Mouse (Mus musculus) adrenal gland, adult 8-10 months (tissue): ENCODE data around the gene Magt1. TPM values are rescaled to one million over a fixed set of nuclear protein-coding genes. Genes with fewer than 3 reads are reported as not detected.
"Not testable (repeated sequence)": the region's sequence is repeated elsewhere in the genome, so short reads cannot be mapped to it uniquely, and the experiment has no call there.

Experiments
- DNase-seq: peaks from one replicate; pipeline ENCODE4 v3.0.0; 2022
- total RNA-seq, 4 experiments: library from RNA; stranded (reverse); gene quantifications; 2 replicates each; pipeline ENCODE4 v1.2.4; 2022

The Magt1 gene
- total RNA-seq = 10 to 100 TPM; 54.0 to 65.9 (median 59.2) TPM

GRCm38 (mm10) chrX:106011465-106012159 lies at the start of gene Magt1:
Magt1 (minus strand) TSS chrX:106011906.
- DNase-seq = peak; percentile 86

GRCm38 (mm10) chrX:106048191-106048590 lies 36.5 kb upstream of the Magt1 start:
- DNase-seq = no peak

- no peak for DNase-seq
Observed at GRCm38 (mm10) chrX:106045928-106046327, 34.2 kb upstream of the Magt1 start.

- DNase-seq = no peak
Observed at GRCm38 (mm10) chrX:106045455-106045854, 33.7 kb upstream of the Magt1 start.

DNA sequence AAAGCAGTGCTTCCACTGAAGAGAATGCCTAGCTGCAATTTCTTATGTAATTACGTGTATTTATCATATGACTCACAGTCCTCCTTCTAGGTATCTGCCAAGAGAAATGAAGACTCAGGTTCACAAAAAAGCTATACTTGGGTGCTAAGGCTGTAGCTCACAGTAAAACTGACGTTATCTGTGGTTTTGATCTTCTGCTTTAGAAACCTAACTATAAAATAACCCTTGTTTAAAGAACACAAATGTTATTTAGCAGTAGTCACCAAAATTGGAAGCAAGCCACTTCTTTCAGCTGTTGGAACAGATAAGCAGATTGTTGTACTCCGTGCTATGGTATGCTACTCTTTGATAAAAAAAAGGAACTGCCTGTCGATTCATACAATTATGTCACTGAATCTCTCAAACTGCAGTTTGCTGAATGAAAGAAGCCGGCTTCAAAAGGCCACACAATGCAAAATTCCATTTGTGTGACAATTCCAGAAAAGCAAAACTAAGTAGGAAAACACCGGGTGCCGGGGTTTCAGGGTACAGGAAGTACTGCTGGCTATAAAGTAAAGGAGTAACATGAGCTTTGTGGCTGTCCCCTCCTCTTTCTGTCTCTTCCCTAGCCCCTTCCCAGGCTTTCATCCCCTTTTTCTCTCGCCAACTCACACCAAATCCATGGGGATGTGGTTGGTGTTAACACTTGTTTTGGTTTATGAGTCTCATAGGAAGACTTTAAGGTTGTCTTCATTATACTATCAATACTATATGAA lies 32.3 kb upstream of the Magt1 start:
- no peak for DNase-seq

- no peak for DNase-seq
Observed at GRCm38 (mm10) chrX:106037185-106037752, 25.6 kb upstream of the Magt1 start.

GRCm38 (mm10) chrX:106035727-106036126 lies 24.0 kb upstream of the Magt1 start:
- DNase-seq = no peak

DNA sequence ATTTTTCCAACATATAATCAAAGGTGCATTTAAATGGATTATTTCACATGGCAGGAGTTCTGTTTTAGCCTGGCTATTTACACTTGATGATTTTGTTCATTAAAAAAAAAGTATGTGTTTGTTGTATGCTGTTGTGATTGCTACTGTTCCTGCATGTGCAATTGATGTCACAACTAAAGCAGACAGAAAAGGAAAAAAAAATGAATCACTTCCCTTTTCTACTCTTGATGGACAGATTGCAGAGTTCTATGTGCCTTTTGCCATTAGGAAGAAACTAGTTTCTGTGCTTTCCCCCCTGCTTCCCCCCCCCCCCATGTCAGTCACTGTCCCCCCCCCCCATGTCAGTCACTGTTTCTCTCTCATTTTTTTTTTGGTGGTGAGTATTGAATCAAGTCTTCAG lies 19.4 kb upstream of the Magt1 start:
- DNase-seq = no peak

DNA sequence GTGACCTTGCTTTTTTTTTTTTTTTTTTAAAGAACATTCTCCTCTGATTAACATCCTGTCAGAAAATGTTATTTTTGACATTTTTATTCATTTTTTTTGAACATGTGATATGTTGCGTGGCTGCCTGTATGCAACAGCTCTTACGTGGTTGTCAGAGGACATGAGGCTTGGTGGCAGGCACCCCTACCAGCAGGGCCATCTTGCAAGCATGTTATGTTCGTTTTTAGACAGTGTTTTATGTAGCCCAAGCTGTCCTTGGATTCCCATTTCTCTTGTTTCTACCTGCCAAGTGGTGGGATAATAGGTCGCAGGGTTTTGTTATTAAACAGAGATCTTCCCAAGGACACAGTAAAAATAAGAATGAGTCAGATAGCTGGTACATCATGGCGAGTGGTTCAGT lies 18.5 kb upstream of the Magt1 start:
- no peak for DNase-seq

- DNase-seq = no peak
Observed at GRCm38 (mm10) chrX:106027343-106027674, 15.6 kb upstream of the Magt1 start.

DNA sequence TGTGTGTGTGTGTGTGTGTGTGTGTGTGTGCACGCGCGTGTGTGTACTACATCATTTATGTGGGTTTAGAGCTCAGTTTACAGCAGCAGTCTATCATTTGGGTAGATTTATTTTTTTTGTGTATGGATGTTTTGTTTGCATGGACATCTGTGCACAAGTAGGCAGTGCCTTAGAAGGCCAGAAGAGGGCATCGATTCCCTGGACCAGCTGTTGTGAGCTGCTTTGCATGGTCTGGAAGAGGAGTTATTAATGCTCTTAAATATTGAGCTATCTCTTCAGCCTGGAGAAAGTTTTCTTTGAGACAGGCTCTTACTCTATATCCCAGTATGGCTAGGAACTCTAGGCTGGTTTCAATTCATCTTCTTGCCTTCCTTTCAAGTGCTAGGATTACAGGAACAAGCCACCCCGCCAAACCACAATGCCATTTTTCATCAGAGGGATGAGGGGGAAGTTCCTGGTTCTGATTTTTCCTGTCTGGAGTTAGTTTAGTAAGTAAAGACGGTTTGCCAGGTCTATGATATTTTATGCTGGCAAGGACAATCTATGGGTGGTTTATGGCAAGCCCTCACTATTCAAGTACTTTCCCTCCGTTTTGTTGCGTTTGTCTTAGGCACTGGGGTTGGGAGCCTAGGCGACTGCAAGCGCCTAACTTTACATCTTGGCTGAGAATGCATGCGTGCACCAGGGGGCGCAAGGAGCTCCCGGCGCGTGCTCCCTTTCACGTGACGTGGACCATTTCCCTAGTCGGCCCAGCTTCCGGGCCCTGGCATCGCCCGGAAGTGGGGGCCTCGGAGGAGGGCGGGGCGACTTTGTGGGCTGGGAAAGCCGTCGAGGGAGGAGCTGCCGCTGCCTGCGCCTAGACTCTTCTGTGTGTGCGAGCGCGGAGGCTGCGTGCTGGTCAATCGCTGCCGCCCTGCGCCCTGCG lies 15.0 kb upstream of the Magt1 start, which contains the start of gene Atp7a:
Gene Atp7a, plus strand, starts transcription at position 859 of the 925 bp plus-strand sequence.
- peak; percentile 87 for DNase-seq

GRCm38 (mm10) chrX:106017516-106017915 lies 5.8 kb upstream of the Magt1 start:
- DNase-seq = no peak

GRCm38 (mm10) chrX:106017102-106017501 lies 5.4 kb upstream of the Magt1 start:
- no peak for DNase-seq

- peak; percentile 48 for DNase-seq
Observed at GRCm38 (mm10) chrX:106015571-106016322, 4.0 kb upstream of the Magt1 start, which contains the start of gene Cox7b. Cox7b (plus strand) TSS chrX:106015700.

- DNase-seq = not testable (repeated sequence)
Observed at GRCm38 (mm10) chrX:106014741-106015377, 3.2 kb upstream of the Magt1 start.

- no peak for DNase-seq
Observed at GRCm38 (mm10) chrX:106013217-106013616, 1.5 kb upstream of the Magt1 start.

- DNase-seq = no peak
Observed at GRCm38 (mm10) chrX:106012559-106012958, 853 bp upstream of the Magt1 start.

DNA sequence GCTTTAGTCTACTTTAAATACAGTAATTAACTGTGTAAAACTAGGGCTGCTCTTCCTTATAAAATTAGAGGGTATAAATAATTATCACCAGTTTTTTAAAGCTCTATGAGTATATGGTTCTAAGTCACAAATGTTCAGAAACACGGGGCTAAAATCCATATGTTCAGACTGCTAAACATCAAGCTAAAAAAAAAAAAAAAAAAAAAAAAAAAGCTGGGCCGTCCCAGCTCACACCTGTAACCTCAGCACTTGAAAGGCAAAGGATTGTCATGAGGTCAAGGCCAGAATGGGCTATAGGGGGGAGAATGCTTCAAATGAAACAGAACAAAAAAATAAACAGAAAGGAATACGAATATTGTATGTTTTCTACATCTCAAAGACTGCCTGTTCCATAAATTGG lies 944 bp downstream of the Magt1 start:
- no peak for DNase-seq

DNA sequence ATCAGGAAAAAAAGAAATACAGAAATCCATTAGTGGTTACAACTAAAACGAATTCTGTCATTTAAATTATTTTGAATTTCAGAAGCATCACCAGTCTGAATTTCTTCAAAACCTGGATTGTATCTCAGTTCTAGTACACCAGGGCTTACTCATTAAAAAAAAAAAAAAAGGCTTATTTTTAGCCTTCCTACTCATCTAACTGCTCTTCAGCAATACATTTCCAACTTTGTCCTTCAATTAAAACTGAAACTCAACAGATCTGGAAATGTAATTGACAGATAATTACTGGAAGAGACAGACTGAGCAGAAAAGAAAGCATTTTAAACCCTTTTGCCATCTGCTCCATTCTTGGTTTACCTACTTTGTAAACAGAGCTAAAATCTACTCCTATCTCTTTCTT lies 10.1 kb downstream of the Magt1 start:
- DNase-seq = no peak

DNA sequence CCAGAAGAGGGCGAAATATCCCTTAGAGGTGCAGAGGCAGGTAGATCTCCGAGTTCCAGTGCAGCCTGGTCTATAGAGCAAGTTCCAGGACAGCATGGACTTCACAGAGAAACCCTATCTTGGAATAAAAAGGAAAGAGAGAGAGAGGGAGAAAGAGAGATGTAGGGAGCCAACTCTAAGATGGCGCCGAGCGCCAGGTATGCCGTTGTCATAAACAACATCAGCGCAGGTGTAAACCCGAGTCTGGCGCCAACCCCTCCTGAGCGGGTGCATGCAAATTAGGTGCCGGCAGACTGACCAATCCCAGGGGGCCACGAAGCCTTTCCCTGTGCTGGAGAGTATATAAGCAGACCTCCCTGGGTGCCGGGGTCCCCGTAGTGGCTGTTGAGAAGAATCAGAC lies 54.6 kb downstream of the Magt1 start:
- DNase-seq = not testable (repeated sequence)

- DNase-seq = no peak
Observed at GRCm38 (mm10) chrX:105953999-105954398, 57.7 kb downstream of the Magt1 start.
